Mouse (Mus musculus) limb, embryonic 10.5 days (tissue): ENCODE measurements at regions not wholly inside any gene's neighbourhood (a gene's known extent, or its start where the extent isn't known, plus 50 kb on each side); places are given as distances from the start of the nearest gene placed in this dataset.

Source experiments
- DNase-seq: peaks from one replicate; pipeline ENCODE4 v3.0.0-alpha.2; 2017; ENCODE audit warnings: low spot score
- H3K27ac ChIP-seq: fragments of 300-500 bp; sonication (generic); 2 replicates; pipeline ENCODE4 v1.5.1; 2016; ENCODE audit warnings: mild to moderate bottlenecking
- H3K27me3 ChIP-seq: fragments of 300-500 bp; sonication (generic); 2 replicates; pipeline ENCODE4 v1.6.1; 2016; ENCODE audit warnings: low read depth, mild to moderate bottlenecking; ENCODE audit not compliant: poor library complexity, severe bottlenecking
- H3K36me3 ChIP-seq: fragments of 300-500 bp; sonication (generic); 2 replicates; pipeline ENCODE4 v1.6.1; 2016; ENCODE audit warnings: mild to moderate bottlenecking, moderate library complexity
- H3K4me1 ChIP-seq: fragments of 300-500 bp; sonication (generic); 2 replicates; pipeline ENCODE4 v1.6.1; 2016
- H3K4me3 ChIP-seq: fragments of 300-500 bp; sonication (generic); 2 replicates; pipeline ENCODE4 v1.5.1; 2016; ENCODE audit warnings: mild to moderate bottlenecking, moderate library complexity
- H3K9me3 ChIP-seq: fragments of 300-500 bp; sonication (generic); replicated peaks from 2 replicates; pipeline ENCODE4 v1.6.1; 2016; ENCODE audit warnings: mild to moderate bottlenecking
- WGBS: fragments of 180-500 bp; shearing (Covaris S2); methylation state at CpG from one replicate; pipeline ENCODE4 v1.1.7; 2016; 5-methylcytosine and 5-hydroxymethylcytosine counted together

DNA sequence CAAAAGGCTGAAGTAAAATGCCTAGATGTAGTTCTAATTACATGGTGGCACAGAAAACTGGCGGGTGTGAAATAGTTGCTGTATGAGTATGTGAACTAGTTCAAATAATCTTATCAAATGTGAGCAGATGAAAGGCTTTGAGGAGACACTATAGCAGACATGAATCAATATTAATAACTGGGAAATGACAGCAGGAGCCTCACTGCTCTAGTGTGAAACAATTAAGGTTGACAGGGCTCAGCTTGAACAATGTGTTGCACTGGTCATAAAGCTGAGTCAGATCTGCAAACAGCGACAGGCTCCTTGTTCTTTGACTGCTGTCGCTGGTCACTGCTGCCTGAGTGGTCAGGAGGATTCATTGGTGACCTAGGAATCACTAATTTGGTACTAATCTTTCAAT lies 1185.4 kb upstream of the Cited2 start:
- Histone ChIP-seq H3K27me3 (no peaks in the 10 kb centered on the region), H3K27ac (no peak overlapping the region), H3K36me3 (no peaks in the 10 kb centered on the region), H3K4me1 (no peaks in the 10 kb centered on the region), H3K9me3 (no peaks in the 10 kb centered on the region), H3K4me3 (no peak overlapping the region)
- whole genome bisulfite sequencing: 61% methylated on average over 3 of the region's 3 CpGs
- DNase-seq: no peak

GRCm38 (mm10) chr10:16538379-16538778 lies 1184.6 kb upstream of the Cited2 start:
- Histone ChIP-seq H3K36me3 (no peaks in the 10 kb centered on the region), H3K4me1 (no peaks in the 10 kb centered on the region), H3K27me3 (no peaks in the 10 kb centered on the region), H3K4me3 (no peak overlapping the region), H3K9me3 (no peaks in the 10 kb centered on the region), H3K27ac (no peak overlapping the region)
- no peak for DNase-seq
- 51% methylated on average over 1 of the region's 1 CpGs for WGBS

DNA sequence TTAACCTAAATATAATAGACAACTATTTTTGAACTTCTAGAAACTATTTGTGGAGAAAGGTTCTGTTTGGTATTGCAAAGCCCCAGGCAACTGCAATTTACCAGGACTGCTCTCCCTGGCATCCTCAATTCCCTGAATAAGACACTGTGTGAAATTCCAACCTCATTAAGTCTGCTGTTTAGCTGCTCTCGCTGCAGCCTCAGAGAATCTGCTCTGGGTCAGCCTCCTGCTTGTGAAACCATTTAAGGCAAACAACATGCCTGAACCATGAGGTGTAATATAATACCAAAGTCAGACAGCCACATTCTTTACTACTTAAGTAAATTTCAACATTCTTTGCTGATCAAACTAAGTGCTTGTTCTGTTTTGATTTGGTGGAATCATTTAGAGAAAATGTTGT lies 1177.6 kb upstream of the Cited2 start:
- no peak overlapping the region for H3K27ac ChIP-seq
- WGBS: 3% methylated on average over 1 of the region's 1 CpGs
- DNase-seq: no peak

GRCm38 (mm10) chr10:16552861-16553635 lies 1170.0 kb upstream of the Cited2 start:
- no peak for DNase-seq
- H3K27me3 ChIP-seq: no peaks in the 10 kb centered on the region
- H3K27ac ChIP-seq: no peak overlapping the region
- H3K36me3 ChIP-seq: no peaks in the 10 kb centered on the region
- no peak overlapping the region for H3K4me3 ChIP-seq
- 72% methylated on average over 3 of the region's 3 CpGs for WGBS
- no peaks in the 10 kb centered on the region for H3K4me1 ChIP-seq
- no peaks in the 10 kb centered on the region for H3K9me3 ChIP-seq

More for the DNA sequence above, 1177.6 kb upstream of the Cited2 start:
- no peaks in the 10 kb centered on the region for H3K36me3 ChIP-seq
- no peaks in the 10 kb centered on the region for H3K27me3 ChIP-seq
- peaks cover 6% of the 10 kb centered on the region; the same call in 1 of the 2 replicates for H3K4me1 ChIP-seq
- H3K4me3 ChIP-seq: no peak overlapping the region
- H3K9me3 ChIP-seq: no peaks in the 10 kb centered on the region

DNA sequence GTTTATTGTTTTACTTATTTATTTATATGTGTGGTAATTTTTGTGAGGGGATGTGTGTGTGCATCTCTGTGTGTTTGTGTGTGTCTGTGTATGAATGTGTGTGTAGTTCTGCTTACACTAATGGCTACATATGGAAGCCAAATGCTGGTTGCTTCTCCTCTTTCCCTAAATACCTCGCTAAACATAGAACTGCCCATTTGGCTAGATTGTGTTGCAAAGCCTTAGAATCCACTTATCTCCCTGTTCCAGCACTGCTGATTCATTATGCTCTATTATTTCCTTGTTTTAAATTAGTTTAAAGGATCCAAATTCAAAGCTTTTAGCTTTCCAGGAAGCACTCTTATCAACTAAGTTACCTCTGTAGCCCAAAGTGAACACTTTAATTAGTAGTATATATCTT lies 1148.5 kb upstream of the Cited2 start:
- H3K36me3 ChIP-seq: no peaks in the 10 kb centered on the region
- 75% methylated on average over 1 of the region's 1 CpGs for WGBS
- H3K27me3 ChIP-seq: no peaks in the 10 kb centered on the region
- H3K4me3 ChIP-seq: no peak overlapping the region
- no peak overlapping the region for H3K27ac ChIP-seq
- H3K4me1 ChIP-seq: no peaks in the 10 kb centered on the region
- no peak for DNase-seq
- H3K9me3 ChIP-seq: no peaks in the 10 kb centered on the region

GRCm38 (mm10) chr10:16578554-16579078 lies 1144.4 kb upstream of the Cited2 start:
- H3K27me3 ChIP-seq: no peaks in the 10 kb centered on the region
- DNase-seq: no peak
- no peak overlapping the region for H3K27ac ChIP-seq
- H3K9me3 ChIP-seq: no peaks in the 10 kb centered on the region
- H3K4me1 ChIP-seq: no peaks in the 10 kb centered on the region
- H3K36me3 ChIP-seq: no peaks in the 10 kb centered on the region
- no peak overlapping the region for H3K4me3 ChIP-seq
- 89% methylated on average over 4 of the region's 4 CpGs for WGBS

DNA sequence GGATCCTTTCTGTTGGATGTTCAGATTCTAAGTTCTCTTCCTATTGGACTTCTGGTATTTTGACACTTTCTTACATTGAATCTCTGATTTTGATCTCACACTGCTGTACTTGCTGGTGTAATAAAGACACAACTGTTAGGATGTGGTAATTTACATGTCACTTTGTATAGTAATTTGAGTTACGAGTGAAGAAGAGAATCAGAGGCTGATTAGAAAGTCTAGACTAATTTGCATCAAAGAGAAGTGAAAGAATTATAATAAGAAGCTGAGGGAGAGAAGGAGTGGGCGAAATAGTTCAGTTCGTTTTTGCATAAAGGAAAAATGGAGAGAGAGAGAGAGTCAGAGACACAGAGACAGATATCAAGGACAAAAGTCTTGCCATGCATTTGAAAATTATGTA lies 1142.8 kb upstream of the Cited2 start:
- 90% methylated on average over 3 of the region's 3 CpGs for WGBS
- Histone ChIP-seq H3K4me1 (no peaks in the 10 kb centered on the region), H3K27ac (no peak overlapping the region), H3K27me3 (no peaks in the 10 kb centered on the region), H3K36me3 (no peaks in the 10 kb centered on the region), H3K9me3 (no peaks in the 10 kb centered on the region), H3K4me3 (no peak overlapping the region)
- no peak for DNase-seq

GRCm38 (mm10) chr10:16588833-16589232 lies 1134.2 kb upstream of the Cited2 start:
- H3K36me3 ChIP-seq: no peaks in the 10 kb centered on the region
- DNase-seq: no peak
- H3K4me3 ChIP-seq: no peak overlapping the region
- no peak overlapping the region for H3K27ac ChIP-seq
- WGBS: 88% methylated on average over 2 of the region's 2 CpGs
- H3K9me3 ChIP-seq: no peaks in the 10 kb centered on the region
- no peaks in the 10 kb centered on the region for H3K4me1 ChIP-seq
- no peaks in the 10 kb centered on the region for H3K27me3 ChIP-seq

DNA sequence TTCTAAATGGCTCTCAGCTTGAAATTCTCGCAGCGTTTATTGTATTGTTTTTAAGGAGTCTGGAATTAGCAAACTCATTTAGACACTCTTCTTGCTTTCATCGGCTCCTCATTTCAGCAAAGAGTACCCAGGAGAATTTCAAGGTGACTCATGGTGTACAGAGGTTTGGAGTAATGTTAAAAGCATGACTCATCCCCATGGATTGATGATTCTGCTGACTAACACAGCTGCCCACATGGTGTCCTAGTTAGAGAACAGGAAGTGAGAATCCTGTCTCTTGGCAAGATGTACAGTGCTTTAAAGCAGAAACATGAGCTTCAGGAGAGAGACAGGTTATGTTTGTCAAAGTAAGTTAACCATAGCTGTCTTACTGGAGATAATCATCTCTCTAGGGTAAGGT lies 1133.6 kb upstream of the Cited2 start:
- WGBS: 95% methylated on average over 3 of the region's 3 CpGs

GRCm38 (mm10) chr10:16592870-16593269 lies 1130.1 kb upstream of the Cited2 start:
- no peak for DNase-seq
- no peak overlapping the region for H3K27ac ChIP-seq
- no peaks in the 10 kb centered on the region for H3K9me3 ChIP-seq
- no peaks in the 10 kb centered on the region for H3K27me3 ChIP-seq
- WGBS: 95% methylated on average over 4 of the region's 4 CpGs
- H3K4me3 ChIP-seq: no peak overlapping the region
- H3K36me3 ChIP-seq: no peaks in the 10 kb centered on the region
- H3K4me1 ChIP-seq: no peaks in the 10 kb centered on the region

More for the DNA sequence above, 1133.6 kb upstream of the Cited2 start:
- Histone ChIP-seq H3K36me3 (no peaks in the 10 kb centered on the region), H3K27me3 (no peaks in the 10 kb centered on the region), H3K27ac (no peak overlapping the region), H3K9me3 (no peaks in the 10 kb centered on the region), H3K4me1 (no peaks in the 10 kb centered on the region), H3K4me3 (no peak overlapping the region)
- no peak for DNase-seq

DNA sequence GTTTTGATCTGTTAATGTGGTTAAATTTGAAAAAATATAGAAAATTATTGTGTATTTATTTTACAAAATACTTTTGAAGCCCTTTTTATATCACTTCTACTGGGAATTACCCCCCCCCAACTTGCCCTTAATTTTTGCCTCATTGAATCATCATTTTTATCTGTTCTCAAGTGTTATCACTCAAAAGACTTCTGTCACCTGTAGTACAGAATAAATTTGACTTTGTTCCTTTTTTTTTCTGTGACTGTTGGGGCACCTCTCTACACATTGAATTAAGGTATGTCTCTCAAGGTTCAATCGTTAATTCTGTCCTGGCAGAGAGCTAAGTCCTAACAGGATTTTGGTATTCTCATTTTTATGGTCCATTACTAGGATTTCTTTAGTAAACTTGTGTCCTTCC lies 1123.0 kb upstream of the Cited2 start:
- DNase-seq: no peak
- no peaks in the 10 kb centered on the region for H3K36me3 ChIP-seq
- no peaks in the 10 kb centered on the region for H3K27me3 ChIP-seq
- no peaks in the 10 kb centered on the region for H3K4me1 ChIP-seq
- H3K4me3 ChIP-seq: no peak overlapping the region
- WGBS: 97% methylated on average over 1 of the region's 1 CpGs
- no peaks in the 10 kb centered on the region for H3K9me3 ChIP-seq
- H3K27ac ChIP-seq: no peak overlapping the region

GRCm38 (mm10) chr10:16600551-16601224 lies 1122.3 kb upstream of the Cited2 start:
- 92% methylated on average over 10 of the region's 10 CpGs for WGBS
- no peak for DNase-seq
- Histone ChIP-seq H3K27ac (no peak overlapping the region), H3K9me3 (no peaks in the 10 kb centered on the region), H3K4me1 (no peaks in the 10 kb centered on the region), H3K27me3 (no peaks in the 10 kb centered on the region), H3K36me3 (no peaks in the 10 kb centered on the region), H3K4me3 (no peak overlapping the region)

GRCm38 (mm10) chr10:16601225-16601595 lies 1121.8 kb upstream of the Cited2 start:
- WGBS: 93% methylated on average over 1 of the region's 1 CpGs
- Histone ChIP-seq H3K4me3 (no peak overlapping the region), H3K4me1 (no peaks in the 10 kb centered on the region), H3K27me3 (no peaks in the 10 kb centered on the region), H3K36me3 (no peaks in the 10 kb centered on the region), H3K27ac (no peak overlapping the region), H3K9me3 (no peaks in the 10 kb centered on the region)
- no peak for DNase-seq
